Mouse (Mus musculus): ENCODE results near the gene Fgfbp1. TPM values are rescaled to one million over a fixed set of nuclear protein-coding genes. Genes with fewer than 3 reads are reported as not detected.

The Fgfbp1 gene
- polyA plus RNA-seq, 1 experiment, result 2.2 TPM

GRCm38 (mm10) chr5:43982896-43983295, 1.3 kb upstream of the Fgfbp1 start:
- Histone ChIP-seq H3K4me1 (ENCODE audit: control insufficient read depth, insufficient read depth, low read length) (no peaks in the 10 kb centered on the region), H3K4me3 (replicated peaks; ENCODE audit: control insufficient read depth, low read depth, low read length) (no peak overlapping the region), H3K27ac (ENCODE audit: control insufficient read depth, insufficient read depth, low read depth, low read length, poor library complexity) (no peak overlapping the region)
- WGBS, result 55% methylated on average over 1 of the region's 1 CpGs
- TF ChIP-seq POLR2A (IDR thresholded peaks at IDR 0.05; ENCODE audit: borderline replicate concordance, control insufficient read depth, low read depth, low read length), result no peak
- TF ChIP-seq CTCF (IDR thresholded peaks at IDR 0.05; ENCODE audit: control insufficient read depth, insufficient read depth, low read length), result no peak

GRCm38 (mm10) chr5:43980397-43980796, 1.2 kb downstream of the Fgfbp1 start:
- Histone ChIP-seq H3K4me3 (replicated peaks; ENCODE audit: control insufficient read depth, low read depth, low read length) (no peak overlapping the region), H3K27ac (ENCODE audit: control insufficient read depth, insufficient read depth, low read depth, low read length, poor library complexity) (no peak overlapping the region), H3K4me1 (ENCODE audit: control insufficient read depth, insufficient read depth, low read length) (no peaks in the 10 kb centered on the region)
- WGBS, result 66% methylated on average over 2 of the region's 2 CpGs
- TF ChIP-seq CTCF (IDR thresholded peaks at IDR 0.05; ENCODE audit: control insufficient read depth, insufficient read depth, low read length) (no peak), POLR2A (IDR thresholded peaks at IDR 0.05; ENCODE audit: borderline replicate concordance, control insufficient read depth, low read depth, low read length) (no peak)

GRCm38 (mm10) chr5:43976821-43977561, 4.6 kb downstream of the Fgfbp1 start:
- no peak overlapping the region for H3K27ac ChIP-seq (ENCODE audit: control insufficient read depth, insufficient read depth, low read depth, low read length, poor library complexity)
- TF ChIP-seq POLR2A (IDR thresholded peaks at IDR 0.05; ENCODE audit: borderline replicate concordance, control insufficient read depth, low read depth, low read length), result no peak
- no peak for TF ChIP-seq CTCF (IDR thresholded peaks at IDR 0.05; ENCODE audit: control insufficient read depth, insufficient read depth, low read length)
- H3K4me1 ChIP-seq (ENCODE audit: control insufficient read depth, insufficient read depth, low read length), result no peaks in the 10 kb centered on the region
- WGBS, result 85% methylated on average over 1 of the region's 1 CpGs
- no peak overlapping the region for H3K4me3 ChIP-seq (replicated peaks; ENCODE audit: control insufficient read depth, low read depth, low read length)

- Histone ChIP-seq H3K27ac (ENCODE audit: control insufficient read depth, insufficient read depth, low read depth, low read length, poor library complexity) (no peak overlapping the region), H3K4me3 (replicated peaks; ENCODE audit: control insufficient read depth, low read depth, low read length) (no peak overlapping the region), H3K4me1 (ENCODE audit: control insufficient read depth, insufficient read depth, low read length) (no peaks in the 10 kb centered on the region)
- WGBS, result 81% methylated on average over 6 of the region's 6 CpGs
- no peak for TF ChIP-seq POLR2A (IDR thresholded peaks at IDR 0.05; ENCODE audit: borderline replicate concordance, control insufficient read depth, low read depth, low read length)
- no peak for TF ChIP-seq CTCF (IDR thresholded peaks at IDR 0.05; ENCODE audit: control insufficient read depth, insufficient read depth, low read length)
These were observed 7.4 kb downstream of the Fgfbp1 start for GRCm38 (mm10) chr5:43974166-43974565.

DNA sequence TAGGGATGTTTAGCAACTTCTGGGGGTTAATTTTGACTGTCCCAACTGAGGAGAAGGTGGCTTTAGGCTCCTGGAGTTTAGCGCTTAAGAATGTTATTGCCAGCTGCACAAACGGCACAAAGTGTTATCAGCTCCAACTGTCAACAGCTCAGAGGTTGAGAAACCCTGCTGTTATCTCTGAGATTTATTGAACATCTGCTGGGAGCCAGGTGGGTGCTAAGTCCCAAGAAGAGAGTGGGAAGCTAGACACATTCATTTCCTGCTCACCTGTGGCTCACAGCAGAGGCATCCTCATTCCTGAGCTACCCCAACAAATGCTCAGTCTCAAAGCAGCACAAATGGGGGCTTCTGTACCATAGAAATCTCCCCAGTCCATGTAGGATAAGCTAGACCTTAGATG, 10.4 kb downstream of the Fgfbp1 start:
- TF ChIP-seq CTCF (IDR thresholded peaks at IDR 0.05; ENCODE audit: control insufficient read depth, insufficient read depth, low read length) (no peak), POLR2A (IDR thresholded peaks at IDR 0.05; ENCODE audit: borderline replicate concordance, control insufficient read depth, low read depth, low read length) (no peak)
- Histone ChIP-seq H3K4me3 (replicated peaks; ENCODE audit: control insufficient read depth, low read depth, low read length) (no peak overlapping the region), H3K27ac (ENCODE audit: control insufficient read depth, insufficient read depth, low read depth, low read length, poor library complexity) (no peak overlapping the region), H3K4me1 (ENCODE audit: control insufficient read depth, insufficient read depth, low read length) (no peaks in the 10 kb centered on the region)
- WGBS, result 53% methylated on average over 2 of the region's 2 CpGs

- WGBS, result 72% methylated on average over 2 of the region's 2 CpGs
- TF ChIP-seq CTCF (IDR thresholded peaks at IDR 0.05; ENCODE audit: control insufficient read depth, insufficient read depth, low read length) (no peak), POLR2A (IDR thresholded peaks at IDR 0.05; ENCODE audit: borderline replicate concordance, control insufficient read depth, low read depth, low read length) (no peak)
- Histone ChIP-seq H3K4me3 (replicated peaks; ENCODE audit: control insufficient read depth, low read depth, low read length) (no peak overlapping the region), H3K4me1 (ENCODE audit: control insufficient read depth, insufficient read depth, low read length) (no peaks in the 10 kb centered on the region), H3K27ac (ENCODE audit: control insufficient read depth, insufficient read depth, low read depth, low read length, poor library complexity) (no peak overlapping the region)
These were observed 11.0 kb downstream of the Fgfbp1 start for GRCm38 (mm10) chr5:43970532-43970931.

- Histone ChIP-seq H3K4me3 (replicated peaks; ENCODE audit: control insufficient read depth, low read depth, low read length) (no peak overlapping the region), H3K27ac (ENCODE audit: control insufficient read depth, insufficient read depth, low read depth, low read length, poor library complexity) (no peak overlapping the region), H3K4me1 (ENCODE audit: control insufficient read depth, insufficient read depth, low read length) (no peaks in the 10 kb centered on the region)
- no peak for TF ChIP-seq POLR2A (IDR thresholded peaks at IDR 0.05; ENCODE audit: borderline replicate concordance, control insufficient read depth, low read depth, low read length)
- no peak for TF ChIP-seq CTCF (IDR thresholded peaks at IDR 0.05; ENCODE audit: control insufficient read depth, insufficient read depth, low read length)
- 68% methylated on average over 2 of the region's 2 CpGs for WGBS
These were observed 12.9 kb downstream of the Fgfbp1 start for GRCm38 (mm10) chr5:43968634-43969033.

- H3K27ac ChIP-seq (ENCODE audit: control insufficient read depth, insufficient read depth, low read depth, low read length, poor library complexity), result no peak overlapping the region
- WGBS, result 88% methylated on average over 3 of the region's 3 CpGs
- TF ChIP-seq CTCF (IDR thresholded peaks at IDR 0.05; ENCODE audit: control insufficient read depth, insufficient read depth, low read length), result no peak
- no peak for TF ChIP-seq POLR2A (IDR thresholded peaks at IDR 0.05; ENCODE audit: borderline replicate concordance, control insufficient read depth, low read depth, low read length)
- no peaks in the 10 kb centered on the region for H3K4me1 ChIP-seq (ENCODE audit: control insufficient read depth, insufficient read depth, low read length)
- no peak overlapping the region for H3K4me3 ChIP-seq (replicated peaks; ENCODE audit: control insufficient read depth, low read depth, low read length)
These were observed 20.5 kb downstream of the Fgfbp1 start for GRCm38 (mm10) chr5:43961056-43961455.

Data from bone marrow, adult 2 months (tissue).